Mouse (Mus musculus) lung, postnatal 0 days (tissue): ENCODE measurements at regions not wholly inside any gene's neighbourhood (a gene's known extent, or its start where the extent isn't known, plus 50 kb on each side); places are given as distances from the start of the nearest gene placed in this dataset.

Experiments
- ATAC-seq: fragments of 200-750 bp; cut with Nextera tagmentation; 2 replicates; pipeline ENCODE4 v1.8.0; 2017; ENCODE audit warnings: moderate library complexity
- DNase-seq: peaks from one replicate; pipeline ENCODE4 v3.0.0-alpha.2; 2016; ENCODE audit warnings: low spot score
- H3K27ac ChIP-seq: fragments of 300-500 bp; sonication (generic); 2 replicates; pipeline ENCODE4 v1.5.1; 2014; ENCODE audit warnings: antibody characterized with exemption, mild to moderate bottlenecking, low read length, mixed read lengths
- H3K27me3 ChIP-seq: fragments of 300-500 bp; sonication (generic); replicated peaks from 2 replicates; pipeline ENCODE4 v1.6.1; 2014; ENCODE audit warnings: low read length, mixed read lengths; ENCODE audit not compliant: insufficient read depth
- H3K36me3 ChIP-seq: fragments of 300-500 bp; sonication (generic); 2 replicates; pipeline ENCODE4 v1.6.1; 2014; ENCODE audit warnings: low read length, mixed read lengths; ENCODE audit not compliant: insufficient read depth
- H3K4me1 ChIP-seq: fragments of 300-500 bp; sonication (generic); 2 replicates; pipeline ENCODE4 v1.6.1; 2014; ENCODE audit warnings: antibody characterized with exemption, low read depth, low read length, mixed read lengths; ENCODE audit not compliant: insufficient read depth
- H3K4me2 ChIP-seq: fragments of 300-500 bp; sonication (generic); replicated peaks from 2 replicates; pipeline ENCODE4 v1.6.1; 2014; ENCODE audit warnings: low read depth, mild to moderate bottlenecking, low read length, moderate library complexity, mixed read lengths
- H3K4me3 ChIP-seq: fragments of 300-500 bp; sonication (generic); 2 replicates; pipeline ENCODE4 v1.5.1; 2014; ENCODE audit warnings: low read depth, low read length
- H3K9ac ChIP-seq: fragments of 300-500 bp; sonication (generic); replicated peaks from 2 replicates; pipeline ENCODE4 v1.6.1; 2014; ENCODE audit warnings: low read depth, mild to moderate bottlenecking
- H3K9me3 ChIP-seq: fragments of 300-500 bp; sonication (generic); 2 replicates; pipeline ENCODE4 v1.6.1; 2016; ENCODE audit warnings: low read length, mixed read lengths
- CTCF ChIP-seq: IDR thresholded peaks from 2 replicates; pipeline ENCODE4 v1.5.1; 2016; ENCODE audit warnings: antibody characterized with exemption, mild to moderate bottlenecking
- EP300 ChIP-seq: IDR thresholded peaks from 2 replicates; pipeline ENCODE4 v1.6.1; 2016; ENCODE audit warnings: antibody characterized with exemption, mild to moderate bottlenecking, control low read depth
- WGBS: fragments of 180-500 bp; shearing (Covaris S2); extraction: QIAGEN DNeasy Blood & Tissue Kit; methylation state at CpG from one replicate; pipeline ENCODE4 v1.1.7; 2014; 5-methylcytosine and 5-hydroxymethylcytosine counted together

DNA sequence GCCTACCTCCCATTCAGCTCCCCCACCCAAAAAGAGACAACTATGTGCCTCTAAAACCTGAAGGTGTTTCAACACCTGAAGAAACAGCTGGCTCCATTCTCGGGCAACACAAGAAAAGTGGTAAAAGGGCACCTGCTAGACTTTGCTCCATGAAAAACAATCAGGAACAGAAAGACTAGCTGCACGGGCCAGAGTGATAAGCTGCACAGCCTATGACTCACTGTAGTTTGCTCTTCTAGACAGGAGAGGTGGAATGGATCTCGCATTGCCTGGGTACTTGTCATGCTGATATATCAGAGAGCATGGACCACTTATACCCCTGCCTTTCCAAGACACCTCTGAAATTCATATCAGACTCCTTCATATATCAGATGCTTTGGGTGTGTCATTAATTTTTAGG, 94.0 kb upstream of the Gm9972 start:
- Histone ChIP-seq H3K4me2 (no peak overlapping the region), H3K4me1 (no peaks in the 10 kb centered on the region), H3K9me3 (no peaks in the 10 kb centered on the region), H3K27me3 (no peaks in the 10 kb centered on the region), H3K9ac (no peak overlapping the region), H3K4me3 (no peak overlapping the region), H3K36me3 (no peaks in the 10 kb centered on the region), H3K27ac (no peak overlapping the region)
- TF ChIP-seq EP300 (no peak), CTCF (no peak)
- no peak for ATAC-seq
- WGBS = 71% methylated on average over 3 of the region's 3 CpGs
- no peak for DNase-seq

DNA sequence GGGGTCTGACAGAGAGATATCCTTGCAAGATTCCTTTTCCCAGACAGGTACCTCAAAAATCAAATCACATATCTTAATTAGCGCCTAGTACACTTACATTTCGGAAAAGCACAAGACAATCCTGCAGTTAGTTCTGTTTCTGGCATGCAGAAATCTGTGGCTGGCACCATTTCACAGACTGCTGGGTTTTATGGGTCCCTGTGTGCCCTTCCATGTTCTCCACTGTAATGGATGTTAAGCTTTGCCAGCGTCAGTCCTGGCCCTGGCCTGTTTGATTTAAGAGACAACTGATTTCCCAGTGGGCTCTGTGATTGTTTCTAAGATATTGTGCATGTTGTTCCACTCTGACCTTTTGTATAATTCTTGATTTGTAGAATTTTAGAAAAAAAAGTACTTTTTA, 93.3 kb upstream of the Gm9972 start:
- WGBS = 76% methylated on average over 3 of the region's 3 CpGs
- H3K4me3 ChIP-seq = no peak overlapping the region
- H3K4me1 ChIP-seq = no peaks in the 10 kb centered on the region
- H3K27ac ChIP-seq = no peak overlapping the region
- H3K9ac ChIP-seq = no peak overlapping the region
- no peak for ATAC-seq
- H3K36me3 ChIP-seq = no peaks in the 10 kb centered on the region
- no peak for TF ChIP-seq CTCF
- TF ChIP-seq EP300 = no peak
- no peaks in the 10 kb centered on the region for H3K9me3 ChIP-seq
- no peaks in the 10 kb centered on the region for H3K27me3 ChIP-seq
- no peak overlapping the region for H3K4me2 ChIP-seq
- no peak for DNase-seq

DNA sequence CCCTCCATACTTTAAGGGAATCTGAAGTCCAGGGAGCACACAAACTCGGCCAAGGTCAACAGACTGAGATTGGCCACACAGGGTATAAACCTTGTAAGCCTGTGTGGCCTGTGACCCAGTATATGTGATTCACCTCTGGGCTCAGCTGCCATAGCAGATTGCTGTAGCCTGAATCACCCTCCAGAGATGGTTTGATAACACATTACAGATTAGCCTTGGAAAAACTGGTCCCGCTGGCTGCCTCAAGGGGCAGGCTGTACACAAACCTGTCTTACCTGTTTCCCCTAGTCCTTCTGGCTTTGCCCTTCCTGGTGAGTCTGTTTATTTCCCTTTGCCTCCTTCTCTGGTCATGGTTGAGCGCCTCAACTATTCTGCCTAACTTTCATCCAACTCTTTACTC, 91.0 kb upstream of the Gm9972 start:
- Histone ChIP-seq H3K9ac (no peak overlapping the region), H3K4me3 (no peak overlapping the region), H3K36me3 (no peaks in the 10 kb centered on the region), H3K4me1 (no peaks in the 10 kb centered on the region), H3K4me2 (no peak overlapping the region), H3K9me3 (no peaks in the 10 kb centered on the region), H3K27me3 (no peaks in the 10 kb centered on the region), H3K27ac (no peak overlapping the region)
- 61% methylated on average over 3 of the region's 3 CpGs for WGBS
- ATAC-seq = peak; percentile 86
- TF ChIP-seq EP300 (no peak), CTCF (no peak)
- peak; percentile 56 for DNase-seq

GRCm38 (mm10) chr11:42949823-42950222, 85.7 kb upstream of the Gm9972 start:
- WGBS = 87% methylated on average over 1 of the region's 1 CpGs
- no peaks in the 10 kb centered on the region for H3K4me1 ChIP-seq
- H3K9me3 ChIP-seq = no peaks in the 10 kb centered on the region
- H3K27me3 ChIP-seq = no peaks in the 10 kb centered on the region
- H3K36me3 ChIP-seq = no peaks in the 10 kb centered on the region
- no peak overlapping the region for H3K9ac ChIP-seq
- no peak for DNase-seq
- no peak for TF ChIP-seq CTCF
- TF ChIP-seq EP300 = no peak
- H3K27ac ChIP-seq = no peak overlapping the region
- H3K4me2 ChIP-seq = no peak overlapping the region
- no peak for ATAC-seq
- H3K4me3 ChIP-seq = no peak overlapping the region

GRCm38 (mm10) chr11:42954169-42954568, 81.4 kb upstream of the Gm9972 start:
- TF ChIP-seq EP300 (no peak), CTCF (no peak)
- no peak overlapping the region for H3K27ac ChIP-seq
- no peak for ATAC-seq

DNA sequence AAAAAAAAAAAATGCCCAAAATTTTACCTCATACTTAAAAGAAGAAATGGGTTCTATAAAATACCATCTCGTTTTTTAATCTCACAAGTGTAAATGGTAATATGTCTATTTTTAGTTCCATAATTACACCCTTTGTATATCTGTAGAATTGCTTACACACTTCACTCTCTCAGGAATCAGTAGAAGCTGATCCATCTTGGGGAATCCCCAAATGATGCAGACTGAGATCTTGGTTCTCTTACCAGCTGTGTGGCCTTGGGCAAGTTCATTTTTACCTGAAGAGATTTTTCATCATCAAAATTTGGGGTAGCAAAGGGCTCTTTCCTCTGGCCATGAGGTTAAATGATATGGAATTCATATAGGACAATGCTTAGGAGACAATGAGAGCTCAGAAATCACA, 69.8 kb upstream of the Gm9972 start:
- H3K4me3 ChIP-seq = no peak overlapping the region
- no peak for ATAC-seq
- H3K4me1 ChIP-seq = no peaks in the 10 kb centered on the region
- no peak for DNase-seq
- H3K4me2 ChIP-seq = no peak overlapping the region
- H3K27ac ChIP-seq = no peak overlapping the region
- no peaks in the 10 kb centered on the region for H3K9me3 ChIP-seq
- WGBS = 44% methylated on average over 1 of the region's 1 CpGs
- H3K9ac ChIP-seq = no peak overlapping the region
- TF ChIP-seq EP300 (no peak), CTCF (no peak)
- no peaks in the 10 kb centered on the region for H3K36me3 ChIP-seq
- no peaks in the 10 kb centered on the region for H3K27me3 ChIP-seq

More at GRCm38 (mm10) chr11:42954169-42954568, 81.4 kb upstream of the Gm9972 start:
- Histone ChIP-seq H3K4me3 (no peak overlapping the region), H3K9me3 (no peaks in the 10 kb centered on the region), H3K4me1 (no peaks in the 10 kb centered on the region), H3K9ac (no peak overlapping the region), H3K36me3 (no peaks in the 10 kb centered on the region), H3K27me3 (no peaks in the 10 kb centered on the region), H3K4me2 (no peak overlapping the region)
- 78% methylated on average over 5 of the region's 5 CpGs for WGBS
- no peak for DNase-seq

DNA sequence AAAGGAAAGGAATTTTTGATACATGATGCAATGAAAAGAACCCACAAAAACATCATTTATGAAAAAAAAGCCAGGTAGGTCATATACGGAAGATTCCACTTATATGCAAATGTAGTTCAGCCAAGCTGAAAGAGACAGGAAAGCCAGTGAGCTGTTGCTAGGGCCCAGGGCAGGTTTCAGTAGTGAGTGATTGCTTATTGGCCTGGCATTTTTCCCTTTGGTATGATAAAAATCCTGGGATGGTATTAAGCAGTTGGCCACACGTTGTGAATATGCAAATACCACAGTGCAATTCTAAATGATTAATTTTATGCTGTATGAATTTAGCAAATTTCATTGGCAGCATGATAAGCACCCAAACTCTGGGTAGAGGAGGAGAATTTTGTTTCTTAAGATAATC, 57.3 kb upstream of the Gm9972 start:
- DNase-seq (no peak), ATAC-seq (no peak)
- H3K4me3 ChIP-seq = no peak overlapping the region
- H3K9me3 ChIP-seq = no peaks in the 10 kb centered on the region
- no peaks in the 10 kb centered on the region for H3K27me3 ChIP-seq
- whole genome bisulfite sequencing = 59% methylated on average over 2 of the region's 2 CpGs
- no peak overlapping the region for H3K9ac ChIP-seq
- H3K36me3 ChIP-seq = no peaks in the 10 kb centered on the region
- H3K4me2 ChIP-seq = no peak overlapping the region
- no peak overlapping the region for H3K27ac ChIP-seq
- TF ChIP-seq CTCF (no peak), EP300 (no peak)
- no peaks in the 10 kb centered on the region for H3K4me1 ChIP-seq
